Mouse (Mus musculus): ENCODE results near the gene Fam198b.

The Fam198b gene

DNA sequence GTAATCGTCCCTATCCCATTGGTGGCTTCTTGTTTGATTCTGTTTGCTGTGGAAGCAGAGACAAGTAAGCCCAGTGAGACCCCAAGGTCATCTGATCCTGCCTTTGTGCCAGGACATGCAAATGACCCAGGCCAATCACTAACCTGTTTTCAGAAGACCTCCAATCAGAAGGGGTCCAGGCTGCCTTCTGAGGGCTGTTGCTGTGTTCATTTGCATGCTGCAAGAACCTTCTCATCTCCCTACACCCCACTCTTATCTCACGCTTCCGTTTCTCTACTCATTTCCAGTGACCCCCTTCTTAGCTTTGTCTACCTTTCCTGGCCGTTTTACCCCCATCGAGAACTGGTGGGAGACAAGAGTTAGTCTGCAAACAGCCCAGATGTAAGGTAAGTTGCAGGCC, at the start of gene Fam198b:
Gene Fam198b, plus strand, starts transcription at position 229 of the 400 bp plus-strand sequence.
- DNase-seq = peak; percentile 92

- DNase-seq = no peak
Measured at GRCm38 (mm10) chr3:79838751-79839150, 45.6 kb upstream of the Fam198b start.

GRCm38 (mm10) chr3:79841475-79841874, 42.9 kb upstream of the Fam198b start:
- DNase-seq = no peak

DNA sequence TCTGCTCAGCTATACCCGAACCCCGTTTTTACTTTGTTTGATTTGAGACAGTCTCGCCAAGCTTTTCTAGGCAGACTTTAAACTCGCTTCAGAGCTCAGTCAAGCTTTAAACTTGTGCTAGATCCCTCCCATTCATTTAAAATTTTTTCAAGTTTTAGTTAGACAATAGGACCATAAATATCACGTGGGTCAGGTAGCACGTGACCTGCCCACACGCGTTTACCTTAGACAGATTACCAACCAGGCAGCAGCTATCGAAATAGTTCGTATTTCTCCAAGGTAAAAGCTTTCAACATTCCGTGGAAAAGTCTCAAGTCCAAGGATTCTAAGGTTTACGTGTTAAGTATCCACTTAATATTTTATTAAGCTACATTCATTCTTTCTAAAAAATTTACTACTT, 42.2 kb upstream of the Fam198b start:
- DNase-seq = peak; percentile 91

DNA sequence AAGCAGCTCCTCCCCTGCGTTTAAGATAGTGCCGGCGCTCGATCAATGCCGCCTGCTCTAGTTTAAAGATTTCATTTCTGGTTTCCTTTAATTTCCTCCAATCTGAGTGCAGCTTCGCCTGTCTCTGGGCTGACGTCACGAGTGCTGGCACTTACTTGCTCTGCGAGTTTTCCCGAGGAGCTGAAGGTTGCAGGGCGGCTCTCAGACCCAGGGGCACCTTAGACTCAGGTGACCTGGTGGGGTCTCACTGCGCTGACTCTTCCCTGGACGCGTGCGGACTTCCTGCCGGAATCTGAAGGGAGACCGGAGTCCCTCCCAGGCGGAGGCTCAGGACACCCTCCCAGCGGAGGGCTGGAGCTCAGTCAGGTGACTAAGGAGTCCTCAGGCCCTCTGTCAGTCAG, 41.7 kb upstream of the Fam198b start:
- peak; percentile 98 for DNase-seq

- peak; percentile 91 for DNase-seq
Measured at GRCm38 (mm10) chr3:79843999-79844398, 40.3 kb upstream of the Fam198b start.

DNA sequence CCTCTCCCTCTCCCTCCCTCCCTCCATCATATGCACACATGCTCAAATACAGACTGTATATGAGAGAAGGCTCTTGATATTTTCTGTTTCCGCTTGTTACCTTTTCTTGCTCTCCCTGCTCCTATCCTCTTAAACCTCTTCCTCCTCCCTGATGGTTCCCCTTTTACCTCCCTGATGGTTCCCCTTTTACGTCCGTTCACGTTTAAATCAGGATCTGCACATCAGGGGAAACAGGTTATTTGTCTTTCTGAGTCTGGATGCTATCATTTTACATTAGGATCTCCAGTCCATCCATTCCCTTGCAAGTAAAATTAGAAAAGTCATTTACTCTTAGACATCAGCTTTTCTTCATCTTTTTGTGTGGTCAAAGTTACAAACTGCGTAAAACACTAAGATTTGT, 37.7 kb upstream of the Fam198b start:
- no peak for DNase-seq

DNA sequence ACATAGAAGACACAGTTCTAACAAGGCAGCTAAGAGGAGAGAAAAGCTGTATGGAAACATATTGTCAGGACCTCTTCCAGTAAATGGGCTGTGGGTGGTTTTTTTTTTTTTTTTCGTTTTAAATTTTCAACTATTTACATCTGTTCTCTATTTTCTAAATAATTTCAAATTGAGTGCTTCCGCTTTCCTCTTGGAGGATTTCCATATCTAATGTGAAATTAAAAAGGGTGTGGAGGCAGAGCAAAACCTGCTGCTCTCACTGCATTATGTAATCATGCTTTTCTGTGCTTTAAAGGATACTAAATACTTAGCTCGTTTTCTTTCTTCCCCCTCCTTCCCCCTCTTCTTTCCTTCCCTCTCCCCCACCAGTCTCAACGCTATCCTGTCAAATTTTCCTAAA, 35.5 kb upstream of the Fam198b start:
- no peak for DNase-seq

- peak; percentile 59 for DNase-seq
Measured at GRCm38 (mm10) chr3:79849621-79850020, 34.7 kb upstream of the Fam198b start.

- DNase-seq = peak; percentile 81
Measured at GRCm38 (mm10) chr3:79850656-79851055, 33.7 kb upstream of the Fam198b start.

DNA sequence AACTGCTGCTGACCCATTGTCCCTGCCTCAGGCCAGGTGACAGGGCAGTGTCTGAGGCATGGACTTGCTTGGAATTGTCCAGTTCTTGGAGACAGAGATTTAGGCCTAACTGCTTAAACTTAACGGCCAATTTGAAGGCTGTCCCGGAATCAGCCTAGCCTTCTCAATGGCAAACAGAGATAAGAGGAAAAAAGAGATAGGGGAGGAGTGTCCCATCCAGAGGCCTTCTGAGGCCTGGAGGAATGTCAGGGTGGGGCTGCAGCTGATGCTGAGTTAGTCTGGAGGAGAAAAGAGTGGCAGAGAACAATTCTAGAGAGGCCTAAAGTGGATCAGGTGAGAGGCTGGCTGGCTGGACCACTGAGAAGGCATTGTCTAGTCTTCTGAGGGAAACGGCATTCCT, 32.2 kb upstream of the Fam198b start:
- no peak for DNase-seq

- peak; percentile 91 for DNase-seq
Measured at GRCm38 (mm10) chr3:79852654-79853166, 31.6 kb upstream of the Fam198b start, which contains the start of gene Tmem144. Gene Tmem144 (minus strand): TSS chr3:79852773.

- DNase-seq = peak; percentile 45
Measured at GRCm38 (mm10) chr3:79857780-79858179, 26.6 kb upstream of the Fam198b start.

DNA sequence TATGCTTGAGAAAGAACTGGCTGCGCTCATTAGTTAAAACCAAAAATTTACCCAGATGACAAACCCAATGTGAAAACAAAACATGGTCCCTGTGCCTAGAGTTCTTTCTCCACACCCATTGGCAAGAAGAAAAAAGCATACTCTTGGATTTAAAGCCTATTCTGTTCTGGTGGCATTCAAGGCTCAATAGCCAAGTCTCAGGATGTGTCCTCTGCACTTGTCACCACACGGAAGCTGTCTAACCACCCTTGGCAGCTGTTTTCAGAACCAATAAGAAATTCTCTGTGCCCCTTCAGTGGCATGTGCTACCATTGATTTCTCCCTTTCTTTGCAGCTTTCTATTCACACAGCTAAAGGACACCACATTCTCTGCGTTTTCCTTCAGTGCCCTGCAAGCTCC, 26.1 kb upstream of the Fam198b start:
- DNase-seq = peak; percentile 43

GRCm38 (mm10) chr3:79864824-79865223, 19.5 kb upstream of the Fam198b start:
- peak; percentile 83 for DNase-seq

DNA sequence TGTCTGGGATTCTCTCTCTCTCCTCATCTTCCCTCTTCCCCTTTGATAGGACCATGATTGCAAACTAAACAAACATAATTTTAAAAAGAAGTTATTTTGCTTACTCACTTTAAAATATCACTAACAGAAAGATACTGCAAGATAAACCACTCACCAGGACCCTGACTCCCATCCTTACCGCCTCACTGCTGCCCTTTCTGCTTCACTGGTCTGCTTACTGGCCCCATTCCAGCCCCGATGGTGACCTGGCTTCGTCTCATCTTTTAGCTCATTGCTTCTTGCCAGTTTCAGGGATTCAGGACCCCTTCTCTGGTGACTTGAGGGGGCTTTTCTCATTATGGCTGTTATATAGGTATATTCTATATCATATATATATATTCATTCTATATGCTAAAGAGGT, 18.2 kb upstream of the Fam198b start:
- DNase-seq = peak; percentile 44

- peak; percentile 74 for DNase-seq
Measured at GRCm38 (mm10) chr3:79866526-79866925, 17.8 kb upstream of the Fam198b start.

GRCm38 (mm10) chr3:79867121-79867709, 17.1 kb upstream of the Fam198b start:
- DNase-seq = peak; percentile 16

GRCm38 (mm10) chr3:79875471-79875870, 8.9 kb upstream of the Fam198b start:
- DNase-seq = peak; percentile 76

DNA sequence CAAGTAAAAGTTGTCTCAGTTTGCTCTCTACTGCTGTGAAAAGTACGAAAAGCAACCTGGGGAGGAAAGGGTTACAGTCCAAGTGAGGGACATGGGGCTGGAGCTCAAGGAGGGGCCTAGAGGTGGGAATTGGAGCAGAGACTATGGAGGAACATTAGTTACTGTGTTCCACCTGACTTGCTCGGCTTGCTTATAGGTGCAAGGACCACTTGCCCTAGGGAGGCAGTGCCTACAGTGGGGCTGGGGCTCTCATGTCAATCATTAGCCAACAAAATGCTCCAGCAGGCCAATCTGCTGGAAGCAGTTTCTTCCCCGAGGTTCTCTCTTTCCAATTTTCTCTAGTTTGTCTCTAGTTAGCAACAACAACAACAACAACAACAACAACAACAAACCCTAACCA, 6.0 kb upstream of the Fam198b start:
- DNase-seq = peak; percentile 17

DNA sequence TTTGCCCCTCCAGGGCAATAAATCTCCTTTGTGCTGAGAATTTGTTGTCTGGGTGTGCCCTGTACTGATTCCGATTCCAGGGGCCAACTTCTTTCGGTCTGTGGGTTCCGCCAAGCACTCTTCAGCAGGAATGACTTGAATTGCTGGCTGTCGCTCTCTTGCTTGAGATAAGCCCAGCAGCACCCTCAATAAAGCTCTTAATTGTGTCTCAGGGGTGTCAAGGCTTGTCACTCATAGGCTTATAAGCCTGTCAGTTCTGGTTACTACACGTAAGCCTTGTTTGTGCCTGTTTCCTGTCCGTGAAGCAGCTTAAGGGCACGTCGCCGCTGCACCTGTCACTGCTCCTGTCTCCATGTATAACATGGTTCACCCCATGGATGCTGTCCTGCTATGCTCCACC, 5.1 kb upstream of the Fam198b start:
- DNase-seq = peak; percentile 76

DNA sequence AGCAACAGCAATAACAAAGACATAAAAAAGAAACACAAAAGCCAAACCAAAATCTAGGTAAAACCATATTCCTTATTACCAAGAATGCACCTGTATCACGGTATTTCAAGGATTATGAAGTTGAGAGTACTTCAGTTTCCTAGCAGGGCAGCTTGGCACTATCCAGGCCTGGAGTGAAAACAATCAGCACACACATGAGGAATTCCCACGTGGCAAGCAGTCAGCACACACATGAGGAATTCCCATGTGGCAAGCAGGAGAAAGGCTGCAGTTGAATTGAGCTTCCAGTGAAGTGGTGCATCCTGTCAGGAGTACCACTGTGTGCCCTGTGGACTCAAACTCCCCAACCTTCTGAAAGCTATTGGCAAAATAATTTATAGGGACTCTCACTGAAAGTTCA, 2.7 kb upstream of the Fam198b start:
- peak; percentile 66 for DNase-seq

- DNase-seq = peak; percentile 94
Measured at GRCm38 (mm10) chr3:79883092-79883491, 1.2 kb upstream of the Fam198b start.

GRCm38 (mm10) chr3:79884761-79885189, 442 bp downstream of the Fam198b start:
- peak; percentile 95 for DNase-seq

Data from heart, adult 11 months (tissue).